Mouse (Mus musculus) lung, postnatal 0 days (tissue): ENCODE results near the gene Pde4d. TPM values are rescaled to one million over a fixed set of nuclear protein-coding genes. Genes with fewer than 3 reads are reported as not detected.

Source experiments
- ATAC-seq: fragments of 200-750 bp; cut with Nextera tagmentation; 2 replicates; pipeline ENCODE4 v1.8.0; 2017; ENCODE audit warnings: moderate library complexity
- DNase-seq: peaks from one replicate; pipeline ENCODE4 v3.0.0-alpha.2; 2016; ENCODE audit warnings: low spot score
- H3K27ac ChIP-seq: fragments of 300-500 bp; sonication (generic); 2 replicates; pipeline ENCODE4 v1.5.1; 2014; ENCODE audit warnings: antibody characterized with exemption, mild to moderate bottlenecking, low read length, mixed read lengths
- H3K27me3 ChIP-seq: fragments of 300-500 bp; sonication (generic); replicated peaks from 2 replicates; pipeline ENCODE4 v1.6.1; 2014; ENCODE audit warnings: low read length, mixed read lengths; ENCODE audit not compliant: insufficient read depth
- H3K36me3 ChIP-seq: fragments of 300-500 bp; sonication (generic); 2 replicates; pipeline ENCODE4 v1.6.1; 2014; ENCODE audit warnings: low read length, mixed read lengths; ENCODE audit not compliant: insufficient read depth
- H3K4me1 ChIP-seq: fragments of 300-500 bp; sonication (generic); 2 replicates; pipeline ENCODE4 v1.6.1; 2014; ENCODE audit warnings: antibody characterized with exemption, low read depth, low read length, mixed read lengths; ENCODE audit not compliant: insufficient read depth
- H3K4me2 ChIP-seq: fragments of 300-500 bp; sonication (generic); replicated peaks from 2 replicates; pipeline ENCODE4 v1.6.1; 2014; ENCODE audit warnings: low read depth, mild to moderate bottlenecking, low read length, moderate library complexity, mixed read lengths
- H3K4me3 ChIP-seq: fragments of 300-500 bp; sonication (generic); 2 replicates; pipeline ENCODE4 v1.5.1; 2014; ENCODE audit warnings: low read depth, low read length
- H3K9ac ChIP-seq: fragments of 300-500 bp; sonication (generic); replicated peaks from 2 replicates; pipeline ENCODE4 v1.6.1; 2014; ENCODE audit warnings: low read depth, mild to moderate bottlenecking
- H3K9me3 ChIP-seq: fragments of 300-500 bp; sonication (generic); 2 replicates; pipeline ENCODE4 v1.6.1; 2016; ENCODE audit warnings: low read length, mixed read lengths
- CTCF ChIP-seq: IDR thresholded peaks from 2 replicates; pipeline ENCODE4 v1.5.1; 2016; ENCODE audit warnings: antibody characterized with exemption, mild to moderate bottlenecking
- EP300 ChIP-seq: IDR thresholded peaks from 2 replicates; pipeline ENCODE4 v1.6.1; 2016; ENCODE audit warnings: antibody characterized with exemption, mild to moderate bottlenecking, control low read depth
- WGBS: fragments of 180-500 bp; shearing (Covaris S2); extraction: QIAGEN DNeasy Blood & Tissue Kit; methylation state at CpG from one replicate; pipeline ENCODE4 v1.1.7; 2014; 5-methylcytosine and 5-hydroxymethylcytosine counted together
- polyA plus RNA-seq: library from polyadenylated mRNA; unstranded; fragments of >200 nt; fragmentation: Nextera tagmentation; extraction: Ambion mirVana; gene quantifications from 2 replicates; pipeline ENCODE4 v1.2.1, GENCODE M21; 2015

The Pde4d gene
- polyA plus RNA-seq, 1 experiment from 2014 or later = 19.7 TPM

DNA sequence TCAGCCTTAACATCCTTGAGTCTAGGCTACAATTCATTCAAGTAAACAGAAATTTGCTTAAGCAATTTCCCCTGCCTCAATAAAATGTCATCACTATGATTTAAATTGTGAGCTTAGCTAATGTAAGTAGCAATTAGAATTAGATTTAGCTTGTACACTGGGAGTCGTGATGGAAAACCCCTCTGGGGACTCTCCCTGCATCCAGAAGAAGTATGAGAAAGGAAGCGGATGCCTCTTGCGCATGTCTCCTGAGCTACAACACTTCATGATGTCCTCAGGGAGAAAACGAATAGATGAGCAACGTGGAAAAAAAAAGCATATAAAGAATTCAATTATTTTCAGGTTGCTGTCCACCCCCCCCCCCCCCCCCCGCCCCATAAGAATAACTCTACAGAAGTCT lies 20.9 kb upstream of the Pde4d start:
- Histone ChIP-seq H3K27me3 (no peaks in the 10 kb centered on the region), H3K27ac (no peak overlapping the region), H3K9me3 (no peaks in the 10 kb centered on the region), H3K4me2 (no peak overlapping the region), H3K9ac (no peak overlapping the region), H3K36me3 (no peaks in the 10 kb centered on the region), H3K4me1 (no peaks in the 10 kb centered on the region), H3K4me3 (no peak overlapping the region)
- no peak for TF ChIP-seq EP300
- no peak for TF ChIP-seq CTCF
- no peak for ATAC-seq
- DNase-seq = no peak
- 85% methylated on average over 6 of the region's 6 CpGs for WGBS

DNA sequence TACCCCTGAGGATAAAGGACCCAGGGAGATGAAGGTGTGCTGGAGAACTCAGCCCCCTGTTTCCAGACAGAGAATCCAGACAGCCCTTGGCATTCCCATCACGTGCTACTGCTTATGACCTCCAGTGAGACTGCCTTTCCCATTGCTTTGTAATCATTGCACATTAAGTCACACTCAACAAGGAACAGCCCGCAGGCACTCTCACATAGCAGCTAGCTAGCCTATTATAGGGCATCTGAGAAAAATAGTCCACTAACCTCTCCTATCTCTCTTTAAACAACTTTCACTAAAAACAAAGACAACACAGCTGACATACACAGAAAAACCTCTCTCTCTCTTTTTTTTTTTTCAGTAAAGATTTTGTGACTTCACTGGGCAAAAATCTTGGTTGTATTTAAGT lies 20.1 kb upstream of the Pde4d start:
- Histone ChIP-seq H3K4me3 (no peak overlapping the region), H3K4me2 (no peak overlapping the region), H3K27me3 (no peaks in the 10 kb centered on the region), H3K9ac (no peak overlapping the region), H3K27ac (no peak overlapping the region), H3K36me3 (no peaks in the 10 kb centered on the region), H3K4me1 (no peaks in the 10 kb centered on the region), H3K9me3 (no peaks in the 10 kb centered on the region)
- no peak for DNase-seq
- WGBS = 68% methylated on average over 2 of the region's 2 CpGs
- TF ChIP-seq CTCF (no peak), EP300 (no peak)
- no peak for ATAC-seq

- no peaks in the 10 kb centered on the region for H3K4me1 ChIP-seq
- TF ChIP-seq CTCF (no peak), EP300 (no peak)
- no peak overlapping the region for H3K4me3 ChIP-seq
- H3K4me2 ChIP-seq = no peak overlapping the region
- no peaks in the 10 kb centered on the region for H3K27me3 ChIP-seq
- ATAC-seq (no peak), DNase-seq (no peak)
- H3K36me3 ChIP-seq = no peaks in the 10 kb centered on the region
- no peak overlapping the region for H3K9ac ChIP-seq
- WGBS = 95% methylated on average over 3 of the region's 3 CpGs
- no peak overlapping the region for H3K27ac ChIP-seq
- no peaks in the 10 kb centered on the region for H3K9me3 ChIP-seq
These were observed 18.0 kb upstream of the Pde4d start for GRCm38 (mm10) chr13:108431776-108432175.

GRCm38 (mm10) chr13:108435687-108436086 lies 14.1 kb upstream of the Pde4d start:
- ATAC-seq (no peak), DNase-seq (no peak)
- Histone ChIP-seq H3K4me2 (no peak overlapping the region), H3K36me3 (no peaks in the 10 kb centered on the region), H3K4me1 (no peaks in the 10 kb centered on the region), H3K9me3 (no peaks in the 10 kb centered on the region), H3K27me3 (no peaks in the 10 kb centered on the region), H3K27ac (no peak overlapping the region), H3K4me3 (no peak overlapping the region), H3K9ac (no peak overlapping the region)
- TF ChIP-seq EP300 (no peak), CTCF (no peak)

- no peak overlapping the region for H3K4me2 ChIP-seq
- H3K27ac ChIP-seq = no peak overlapping the region
- DNase-seq (no peak), ATAC-seq (no peak)
- TF ChIP-seq EP300 (no peak), CTCF (no peak)
- no peaks in the 10 kb centered on the region for H3K36me3 ChIP-seq
- H3K9ac ChIP-seq = no peak overlapping the region
- H3K27me3 ChIP-seq = no peaks in the 10 kb centered on the region
- no peak overlapping the region for H3K4me3 ChIP-seq
- H3K9me3 ChIP-seq = no peaks in the 10 kb centered on the region
- no peaks in the 10 kb centered on the region for H3K4me1 ChIP-seq
- 94% methylated on average over 2 of the region's 2 CpGs for WGBS
These were observed 12.3 kb upstream of the Pde4d start for GRCm38 (mm10) chr13:108437424-108437823.

GRCm38 (mm10) chr13:108439012-108439411 lies 10.7 kb upstream of the Pde4d start:
- Histone ChIP-seq H3K9me3 (no peaks in the 10 kb centered on the region), H3K27ac (no peak overlapping the region), H3K4me1 (no peaks in the 10 kb centered on the region), H3K36me3 (no peaks in the 10 kb centered on the region), H3K4me3 (no peak overlapping the region), H3K9ac (no peak overlapping the region), H3K4me2 (no peak overlapping the region), H3K27me3 (no peaks in the 10 kb centered on the region)
- WGBS = 74% methylated on average over 1 of the region's 1 CpGs
- TF ChIP-seq EP300 (no peak), CTCF (no peak)
- ATAC-seq = no peak
- no peak for DNase-seq

DNA sequence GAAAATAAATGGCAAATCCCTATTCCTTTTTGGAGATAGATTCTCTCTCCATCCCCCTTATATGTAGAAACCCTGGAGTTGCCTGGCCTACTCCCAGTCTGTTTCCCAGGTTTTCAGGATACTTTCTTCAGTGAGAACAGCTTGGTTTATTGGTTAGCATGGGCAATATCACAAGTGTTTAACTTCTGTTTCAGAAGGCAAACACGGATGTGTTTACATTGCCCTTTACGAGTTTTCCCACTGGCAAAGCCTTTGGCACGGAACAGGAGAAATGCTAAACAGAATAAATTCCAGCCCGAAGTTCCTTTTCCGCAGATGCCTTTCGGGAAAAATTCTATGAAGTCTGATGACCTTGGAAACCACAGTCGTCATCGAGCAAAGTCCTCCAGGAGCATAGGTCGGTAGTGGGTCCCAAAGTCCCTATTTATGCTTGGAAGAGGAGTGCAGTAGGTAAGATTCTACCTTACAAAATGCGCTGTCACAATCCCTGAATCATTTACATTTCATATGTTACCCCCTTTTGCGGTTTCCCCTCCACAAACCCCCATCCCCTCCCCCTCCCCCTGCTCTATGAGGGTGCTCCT lies 1.3 kb upstream of the Pde4d start:
- Histone ChIP-seq H3K4me3 (no peak overlapping the region), H3K4me1 (peaks cover 3% of the 10 kb centered on the region; the same call in 1 of the 2 replicates), H3K27ac (no peak overlapping the region), H3K36me3 (no peaks in the 10 kb centered on the region), H3K9me3 (no peaks in the 10 kb centered on the region), H3K9ac (no peak overlapping the region), H3K27me3 (no peaks in the 10 kb centered on the region), H3K4me2 (peak overlapping the region; percentile 27)
- WGBS = 40% methylated on average over 11 of the region's 11 CpGs
- DNase-seq (peak; percentile 29), ATAC-seq (peak; percentile 44; the same call in 1 of the 2 replicates)
- no peak for TF ChIP-seq CTCF
- no peak for TF ChIP-seq EP300
